Mouse (Mus musculus) adrenal gland, adult (tissue): ENCODE data around the gene Rpl36a-ps1.
"Not testable (repeated sequence)": the region's sequence is repeated elsewhere in the genome, so short reads cannot be mapped to it uniquely, and the experiment has no call there.

Experiments used
- DNase-seq, 2 experiments: peaks; one replicate each; pipeline ENCODE4 v3.0.0; 2022 to 2023; ENCODE audit warnings: low spot score in 1 of 2; ENCODE audit not compliant: inconsistent age in 2 of 2

Rpl36a-ps1 gene

DNA sequence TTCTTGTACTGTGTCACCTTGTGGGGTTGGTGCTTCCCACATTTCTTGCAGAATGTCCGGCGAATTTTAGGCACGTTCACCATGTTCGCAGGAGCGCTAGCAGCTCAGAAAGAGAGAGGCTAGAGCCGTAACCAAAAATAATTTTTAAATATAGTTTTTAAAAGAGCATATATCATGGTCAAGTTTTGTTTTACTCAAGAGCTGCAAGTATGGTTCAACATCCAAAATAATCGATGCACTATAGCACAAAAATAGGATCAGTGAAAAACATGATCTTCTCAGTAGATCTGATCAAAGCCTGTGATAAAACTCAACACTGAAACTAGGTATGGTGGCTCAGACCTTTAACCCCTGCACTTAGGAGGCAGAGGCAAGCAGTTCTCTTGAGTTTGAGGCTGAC, at the start of gene Rpl36a-ps1:
Rpl36a-ps1 (minus strand) TSS at position 101 of the 400 bp plus-strand sequence.
- DNase-seq, result no peak

DNA sequence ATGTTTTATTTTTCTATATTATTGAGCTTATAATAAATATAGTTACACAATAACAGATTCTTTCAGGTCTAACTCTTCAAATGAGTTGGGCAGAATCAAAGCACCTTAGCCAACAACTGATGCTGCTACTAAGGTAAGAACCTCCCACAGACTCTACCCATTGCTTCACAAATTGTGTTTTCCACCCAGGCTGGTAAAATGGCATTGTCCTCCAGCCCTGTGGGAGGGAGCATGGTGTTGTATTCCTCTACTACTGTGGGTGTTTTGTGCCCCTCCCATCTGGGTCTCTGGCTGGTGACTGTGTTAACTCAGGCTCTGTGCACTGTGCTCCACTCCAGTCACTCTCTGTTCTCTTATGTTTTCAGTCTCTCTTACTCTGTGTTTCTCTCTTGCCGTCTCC, 49.4 kb upstream of the Rpl36a-ps1 start:
- no peak for DNase-seq

DNA sequence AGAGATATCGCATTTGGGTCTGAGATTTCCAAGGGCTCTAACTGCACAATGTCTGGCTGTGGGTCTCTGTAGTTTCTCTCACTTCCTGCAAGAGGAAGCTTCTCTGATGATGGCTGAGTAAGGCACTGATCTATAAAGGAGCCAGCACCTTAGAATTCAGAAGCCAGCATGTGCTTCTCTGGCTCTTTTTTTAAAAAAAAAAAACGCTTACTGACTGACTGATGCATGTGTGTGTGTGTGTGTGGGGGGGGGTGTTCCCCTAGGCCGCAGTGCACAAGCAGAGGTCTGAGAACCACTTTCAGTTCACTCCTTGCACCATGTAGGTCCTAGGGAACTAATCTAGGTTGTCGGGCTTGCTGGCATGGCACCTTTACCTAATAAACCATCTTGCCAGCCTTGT, 47.3 kb upstream of the Rpl36a-ps1 start:
- DNase-seq, result no peak

DNA sequence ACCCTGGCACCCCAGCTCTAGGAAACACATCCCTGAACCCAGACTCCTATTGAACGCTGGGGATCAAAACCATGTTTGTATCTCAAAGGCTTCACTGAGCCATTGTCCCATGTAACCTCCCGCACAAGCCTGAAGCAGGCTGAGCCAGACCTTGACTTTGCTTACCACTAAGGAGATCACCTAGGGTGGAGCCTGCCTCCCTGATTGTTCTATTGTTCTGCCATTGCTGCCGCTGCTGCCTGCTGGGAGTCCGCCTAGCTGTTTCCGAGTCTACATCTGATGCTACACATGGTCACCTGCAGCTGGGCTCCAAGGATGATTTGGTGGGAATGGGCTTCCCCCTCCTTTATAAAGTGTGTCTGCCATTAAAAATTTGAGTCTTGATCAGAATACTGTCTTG, 45.2 kb upstream of the Rpl36a-ps1 start:
- DNase-seq, result not testable (repeated sequence)

DNA sequence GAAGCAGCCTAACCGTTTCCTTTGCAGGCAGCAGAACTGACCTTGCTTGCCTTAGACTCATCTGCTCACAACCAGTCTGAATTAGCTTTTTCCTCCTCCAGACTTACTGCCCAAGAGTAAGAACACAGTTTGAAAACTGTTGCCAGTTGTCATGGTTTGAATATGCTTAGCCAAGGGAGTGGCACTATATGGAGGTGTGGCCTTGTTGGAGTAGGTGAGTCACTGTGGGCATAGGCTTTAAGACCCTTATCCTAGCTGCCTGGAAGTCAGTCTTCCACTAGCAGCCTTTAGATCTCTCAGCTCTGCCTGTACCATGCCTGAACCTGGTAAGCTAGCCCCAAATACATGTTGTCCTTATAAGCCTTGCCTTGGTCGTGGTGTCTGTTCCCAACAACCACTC, 43.6 kb upstream of the Rpl36a-ps1 start:
- no peak for DNase-seq

DNA sequence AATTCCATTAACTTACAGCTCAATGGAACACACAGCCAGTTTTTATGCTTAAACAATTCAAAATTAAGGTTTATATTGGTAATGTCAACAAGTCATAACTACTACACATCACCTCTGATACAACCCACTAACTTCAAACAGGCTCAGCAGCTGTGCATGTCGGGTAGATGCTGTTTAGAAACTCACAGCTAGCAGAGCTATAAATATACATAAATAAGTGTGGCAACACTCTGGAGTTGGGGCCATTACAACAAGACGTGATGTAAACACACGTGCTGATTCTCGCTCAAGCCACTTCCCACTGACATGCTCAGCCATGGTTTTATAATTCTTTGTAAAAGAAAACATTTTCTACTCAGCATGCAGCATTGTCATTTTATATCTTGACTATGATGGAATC, 41.9 kb upstream of the Rpl36a-ps1 start:
- DNase-seq, result no peak

DNA sequence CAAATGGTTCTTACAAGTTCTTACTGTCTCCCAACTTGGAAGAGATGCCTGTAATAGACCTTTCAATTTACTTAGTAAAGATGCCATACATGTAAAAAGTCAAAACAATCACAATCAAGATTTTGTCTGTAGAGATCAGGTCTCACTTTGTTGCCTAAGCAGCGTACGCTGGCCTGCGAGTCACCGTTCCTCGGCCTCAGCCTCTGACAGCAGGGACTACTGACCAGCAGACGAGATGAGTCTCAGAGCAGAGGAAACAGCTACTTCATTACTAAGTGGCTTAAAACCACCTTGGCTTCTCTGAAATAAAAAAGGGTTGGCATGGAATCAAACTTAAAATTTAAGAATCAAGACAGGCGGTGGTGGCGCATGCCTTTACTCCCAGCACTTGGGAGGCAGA, 40.7 kb upstream of the Rpl36a-ps1 start:
- DNase-seq, result not testable (repeated sequence)

DNA sequence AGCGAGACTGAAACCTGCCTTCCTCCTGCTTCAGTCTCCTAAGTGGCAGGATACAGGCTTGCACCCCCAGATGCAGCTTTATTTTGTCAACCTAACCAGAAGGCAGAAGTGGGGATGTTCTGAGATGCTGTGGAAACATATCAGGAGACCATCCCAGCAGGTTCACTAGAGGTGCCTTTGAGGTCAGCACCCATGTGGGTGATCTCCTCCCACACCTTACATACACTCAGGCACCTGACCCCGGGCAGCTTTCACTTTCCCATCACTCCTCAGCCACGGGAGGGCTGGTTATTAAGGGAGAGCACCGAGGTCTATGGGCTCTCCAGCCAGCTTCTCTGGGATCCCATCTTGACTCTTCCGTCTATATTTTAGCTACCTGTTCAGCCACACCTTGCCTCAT, 38.5 kb upstream of the Rpl36a-ps1 start:
- no peak for DNase-seq

DNA sequence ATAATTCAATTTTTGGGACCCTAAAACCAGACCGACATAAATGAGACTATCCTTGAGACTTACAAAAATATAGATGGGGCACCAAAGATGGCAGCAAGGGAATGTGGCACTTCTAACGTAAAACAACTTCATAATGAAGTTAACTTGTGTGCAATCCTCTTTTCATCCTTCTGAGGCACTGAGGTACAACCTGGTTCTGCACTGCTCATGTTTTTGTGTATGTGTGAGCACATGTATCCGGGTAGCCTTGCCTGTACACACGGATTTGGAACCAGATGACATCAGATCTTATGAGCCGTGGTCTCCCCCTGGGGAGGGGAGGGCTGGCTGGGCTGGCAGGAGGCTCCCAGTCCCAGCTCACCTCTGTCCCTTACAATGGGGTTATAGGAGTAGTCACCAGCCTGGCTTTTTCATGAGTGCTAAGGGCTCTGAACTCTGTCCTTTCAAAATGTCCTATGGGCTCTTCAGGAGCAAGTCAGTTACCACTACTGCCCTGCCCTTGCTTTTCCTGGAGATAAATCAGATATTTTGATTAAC, 37.3 kb upstream of the Rpl36a-ps1 start:
- DNase-seq, result no peak

DNA sequence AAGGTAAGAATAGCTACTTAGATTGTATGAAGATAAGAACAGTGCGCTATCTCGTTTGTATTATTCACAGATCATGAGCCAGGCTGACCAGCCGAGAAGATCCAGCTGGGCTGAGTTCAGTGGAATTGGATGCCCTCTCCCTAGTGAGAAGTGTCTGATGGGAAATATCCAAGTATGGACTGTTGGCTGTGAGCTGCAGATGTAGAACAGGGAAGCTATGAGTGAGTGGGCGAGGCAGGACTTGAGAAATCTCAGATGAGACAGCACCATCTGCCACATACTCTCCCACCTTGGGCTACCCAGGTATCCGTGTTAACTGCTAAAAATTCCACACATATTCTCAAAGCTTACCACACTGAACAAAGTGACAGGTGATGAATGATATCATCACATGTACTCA, 35.9 kb upstream of the Rpl36a-ps1 start:
- no peak for DNase-seq

DNA sequence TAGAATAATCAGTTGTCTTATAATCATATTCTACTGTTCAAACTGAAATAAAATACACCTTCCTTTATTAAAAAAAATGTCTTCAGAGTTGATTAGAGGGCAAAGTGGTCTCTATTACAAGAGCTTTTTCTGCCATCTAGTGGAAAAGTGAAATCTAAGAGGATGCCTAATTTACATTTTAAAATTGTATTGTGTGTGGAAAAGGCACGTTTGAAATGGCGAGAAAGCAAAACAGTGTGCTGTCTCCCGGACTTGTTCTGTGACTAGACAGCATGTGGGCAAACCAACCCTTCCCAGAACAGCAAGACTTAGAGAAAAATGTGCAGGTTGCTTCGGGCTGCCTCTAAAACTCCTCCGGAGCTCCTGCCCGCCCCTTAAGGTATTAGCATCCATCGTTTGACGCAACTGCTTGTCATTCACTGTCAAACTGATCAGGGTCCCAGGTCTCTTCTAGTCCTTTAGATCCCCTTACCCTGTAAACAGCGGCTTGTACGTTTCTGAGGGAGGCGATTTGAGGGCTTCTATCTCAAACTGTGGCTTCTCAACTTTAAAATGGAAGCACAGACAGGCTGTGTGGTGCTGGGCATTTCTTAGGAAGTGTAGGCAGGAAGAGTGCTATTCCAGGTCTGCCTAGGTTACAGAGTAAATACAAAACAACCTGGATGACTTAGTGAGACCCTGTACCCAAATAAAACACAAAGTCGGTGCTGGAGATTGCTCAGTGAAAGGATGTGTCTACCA, 28.4 kb upstream of the Rpl36a-ps1 start:
- no peak for DNase-seq

DNA sequence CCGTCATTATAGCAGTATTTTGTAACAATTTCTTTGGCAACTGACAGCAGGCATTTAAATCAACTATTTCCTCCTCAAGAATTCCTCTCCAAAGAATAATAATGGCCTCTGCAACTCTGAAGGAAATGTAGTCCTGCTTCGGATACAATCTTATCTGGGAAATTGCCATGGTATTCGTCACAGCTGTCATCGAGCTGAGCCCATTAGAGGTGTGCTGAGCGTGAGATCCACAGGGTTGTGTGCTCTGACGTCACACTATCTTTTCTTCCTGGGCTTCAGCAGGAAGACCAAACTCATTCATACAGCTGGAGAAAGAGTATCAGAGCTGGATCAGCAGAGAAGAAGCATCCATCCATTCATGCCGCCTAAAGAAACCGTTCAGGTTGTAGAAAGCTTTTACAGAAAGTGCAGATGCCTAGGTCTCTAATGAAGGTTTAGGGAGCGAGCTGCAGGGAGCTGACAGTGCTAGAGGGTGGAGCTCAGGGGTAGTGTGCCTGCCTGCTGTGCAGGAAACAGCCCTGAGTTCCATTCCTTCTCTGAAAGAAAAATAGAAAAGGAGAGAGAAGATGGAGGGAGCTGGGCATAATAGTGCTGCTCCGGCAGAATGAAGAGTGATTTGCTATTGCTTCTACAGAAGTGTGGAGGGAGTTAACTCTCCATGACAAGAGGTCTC, 25.2 kb upstream of the Rpl36a-ps1 start:
- no peak for DNase-seq

DNA sequence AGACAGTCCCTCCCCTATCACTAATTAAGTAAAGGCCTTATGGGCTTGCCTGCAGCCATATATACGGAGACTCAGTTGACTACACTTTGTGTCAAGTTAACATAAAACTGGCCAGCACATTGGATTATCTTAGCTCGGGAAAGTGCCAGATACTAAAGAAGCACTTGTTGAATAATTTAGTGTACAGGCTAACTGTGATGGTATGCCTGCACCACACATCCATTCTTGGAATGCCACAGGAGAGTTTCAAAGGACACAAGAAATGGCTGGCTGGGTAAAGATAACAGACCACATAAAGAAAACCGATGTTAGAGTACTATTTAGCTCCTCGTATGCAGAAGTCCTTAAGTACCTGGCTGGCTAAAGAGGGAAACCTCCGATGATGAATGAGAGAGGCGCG, 24.6 kb upstream of the Rpl36a-ps1 start:
- DNase-seq, result no peak

DNA sequence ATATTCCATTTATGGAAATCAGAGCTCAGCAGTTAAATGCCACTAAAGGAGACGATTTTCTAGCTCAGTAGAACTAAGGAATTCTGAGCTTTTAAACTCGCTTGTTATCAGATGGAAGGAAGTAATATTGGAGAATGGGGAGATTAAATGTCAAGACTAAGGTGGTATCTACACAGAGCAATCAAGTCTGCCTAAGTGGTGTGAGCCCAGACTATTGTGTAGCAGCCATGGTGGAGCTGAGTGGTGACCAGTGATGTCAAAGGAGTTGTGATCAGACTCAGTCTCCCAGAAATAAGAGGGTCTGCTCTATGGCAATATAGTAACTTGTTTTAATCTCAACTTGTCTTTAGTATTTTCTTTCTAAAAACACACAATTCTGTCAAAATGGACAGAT, 16.8 kb upstream of the Rpl36a-ps1 start:
- DNase-seq, result no peak

DNA sequence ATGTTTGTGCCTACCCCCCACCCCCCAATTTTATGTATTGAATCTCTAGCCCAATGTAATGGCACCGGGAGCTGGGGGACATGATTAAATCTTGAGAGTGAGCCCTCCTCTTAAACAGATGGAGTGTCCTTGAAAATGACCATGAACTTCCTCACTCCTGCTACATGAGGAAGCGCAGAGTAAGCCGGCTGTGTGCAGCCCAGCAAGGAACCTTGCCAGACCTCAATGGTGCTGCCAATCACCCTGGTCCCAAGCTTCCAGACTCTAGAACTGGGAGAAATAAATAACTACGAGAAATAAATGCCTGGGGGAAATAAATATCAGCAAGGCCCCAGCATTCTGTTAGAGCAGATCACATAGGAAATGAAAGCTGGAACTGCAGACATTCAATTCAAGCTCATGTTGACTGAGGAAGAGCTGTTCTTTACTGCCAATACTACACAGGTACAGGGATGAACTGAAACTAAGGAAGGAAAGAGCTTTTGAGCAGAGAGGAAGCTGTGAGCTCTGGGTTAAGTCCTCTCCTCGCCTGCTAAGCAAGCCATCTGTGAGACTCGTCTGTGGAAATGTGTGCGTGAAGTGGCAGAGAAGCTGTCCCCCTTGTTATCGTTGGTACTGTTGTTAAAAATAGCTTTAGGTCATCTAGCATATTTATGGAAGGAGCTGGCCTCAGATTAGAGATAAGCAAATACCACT, 16.3 kb upstream of the Rpl36a-ps1 start:
- DNase-seq, result peak; percentile 31 to 69

DNA sequence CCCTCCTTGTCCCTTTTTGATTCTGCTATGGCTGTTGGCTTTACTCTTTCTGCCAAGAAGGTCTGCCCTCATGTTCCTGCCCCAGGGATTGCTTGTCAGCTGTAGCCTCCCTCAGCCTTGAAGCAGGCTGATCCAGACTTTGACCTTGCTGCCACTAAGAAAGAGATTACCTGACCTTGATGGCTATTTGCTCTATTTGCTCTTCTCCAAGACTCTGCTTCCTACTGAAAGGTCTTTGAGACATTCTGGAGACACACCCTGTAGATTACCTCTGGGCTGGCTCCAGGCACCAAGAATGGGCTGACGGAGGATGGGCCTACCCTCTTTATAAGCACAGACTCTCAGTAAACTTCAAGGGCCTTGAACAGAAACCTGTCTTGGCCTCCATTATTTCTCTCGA, 1.6 kb downstream of the Rpl36a-ps1 start:
- peak in 1 of 2 experiments; percentile 29 for DNase-seq

DNA sequence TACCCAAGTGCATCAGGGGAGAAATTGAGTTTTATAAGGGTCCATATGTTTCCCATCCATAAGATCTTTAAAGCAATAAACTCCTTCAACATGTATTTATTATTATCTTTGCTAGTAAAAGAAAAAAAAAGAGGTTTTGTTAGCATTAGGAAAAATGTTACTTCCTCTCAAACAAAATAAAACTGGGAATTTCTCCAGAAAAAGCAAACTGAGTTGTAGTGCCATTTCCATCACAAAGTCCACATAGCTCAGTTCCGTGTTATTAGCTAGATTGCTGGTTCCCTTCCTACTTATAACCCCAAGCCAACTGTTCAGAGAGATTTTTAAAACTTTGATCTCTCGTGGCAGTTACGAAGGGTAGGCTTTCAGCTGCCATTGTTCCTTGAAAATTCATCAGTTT, 3.5 kb downstream of the Rpl36a-ps1 start:
- no peak for DNase-seq

DNA sequence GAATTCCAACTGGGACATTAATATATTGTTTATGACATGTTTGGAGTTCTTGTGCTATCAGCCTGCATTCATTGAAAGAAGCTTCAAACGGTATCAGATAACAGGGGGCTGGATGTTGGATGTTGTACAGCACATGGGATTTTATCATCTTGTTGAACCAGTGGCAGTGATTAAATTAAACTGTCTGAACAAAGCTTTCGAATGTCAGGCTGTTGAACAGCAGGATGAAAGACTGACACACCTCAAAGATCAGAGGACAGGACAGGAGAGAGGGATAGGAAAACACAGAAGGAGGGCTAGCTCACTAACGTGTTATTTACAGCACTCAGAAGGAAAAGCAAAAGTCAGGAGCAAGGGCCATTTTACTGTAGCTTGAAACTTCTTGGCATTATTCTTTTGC, 4.3 kb downstream of the Rpl36a-ps1 start:
- no peak for DNase-seq

DNA sequence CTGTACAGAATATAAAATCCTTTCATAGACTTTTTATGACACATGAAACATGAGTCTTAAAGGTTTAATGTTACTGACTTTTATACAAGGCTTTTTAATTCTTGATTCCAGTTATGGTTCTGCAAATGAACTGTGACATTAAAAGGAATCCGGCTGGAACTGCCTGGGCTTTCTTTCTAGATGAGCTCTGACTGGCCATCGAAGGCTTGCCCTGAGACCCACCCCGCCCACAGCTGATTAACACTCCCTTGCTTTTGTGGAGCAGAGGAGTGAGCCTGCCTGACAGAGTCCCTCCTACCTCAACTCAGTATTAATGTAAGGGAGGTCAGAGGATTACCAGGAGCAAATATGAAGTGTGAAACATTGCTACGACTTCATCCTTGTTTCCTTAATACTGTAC, 22.2 kb downstream of the Rpl36a-ps1 start:
- no peak for DNase-seq

DNA sequence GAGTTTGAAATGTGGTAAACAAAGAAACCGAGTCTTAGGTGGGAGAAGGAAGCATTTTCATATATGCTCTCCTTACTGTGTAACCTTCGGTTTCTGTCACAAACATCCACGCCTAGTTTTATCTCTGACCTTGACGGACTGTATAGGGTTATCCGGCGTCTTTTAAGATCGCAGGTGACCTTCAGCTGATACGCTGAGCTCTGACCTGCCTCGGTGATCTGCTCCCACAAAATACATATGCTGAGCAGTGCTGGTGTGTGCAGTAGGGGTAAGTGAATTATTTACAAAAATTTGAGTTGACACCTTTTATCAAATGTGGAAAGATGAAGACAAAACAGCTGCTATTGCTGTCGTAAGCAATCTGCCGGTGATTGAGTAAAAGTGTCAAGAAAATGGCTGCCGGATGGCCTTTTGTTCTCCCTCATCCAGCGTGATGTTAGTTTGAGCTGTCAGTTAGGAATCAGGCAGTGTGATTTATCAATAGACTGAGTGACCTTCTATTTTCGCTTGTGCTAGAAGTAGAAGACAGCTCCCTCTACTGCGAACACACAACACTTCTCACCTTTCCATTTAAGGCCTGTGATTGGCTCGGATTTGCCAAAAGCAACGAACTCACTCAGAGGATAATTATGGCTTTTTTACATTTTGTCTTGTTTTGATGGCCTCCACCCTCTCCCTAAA, 35.0 kb downstream of the Rpl36a-ps1 start:
- peak in 1 of 2 experiments; percentile 47 for DNase-seq

DNA sequence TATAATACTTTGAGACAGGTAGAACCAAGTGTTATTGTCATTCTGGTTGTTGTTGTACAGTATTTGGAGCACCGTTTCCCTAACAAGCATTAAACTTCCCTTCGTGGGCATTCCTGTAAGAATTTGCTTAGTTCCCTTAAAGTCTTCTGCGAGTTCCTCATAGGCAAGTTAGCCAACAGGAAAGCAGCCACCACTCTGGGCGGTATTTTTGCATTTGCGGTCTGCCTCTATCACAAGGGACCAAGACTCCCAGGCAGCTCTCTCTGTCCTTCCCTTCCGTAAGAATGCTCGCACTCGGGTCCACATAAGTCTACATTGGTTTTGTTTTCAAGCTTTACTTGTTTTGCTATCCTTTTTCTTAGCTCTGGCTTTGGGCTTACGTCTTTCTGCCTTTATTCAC, 37.3 kb downstream of the Rpl36a-ps1 start:
- no peak for DNase-seq
